Mouse (Mus musculus) lung, adult 2 months (tissue): ENCODE measurements at regions not wholly inside any gene's neighbourhood (a gene's known extent, or its start where the extent isn't known, plus 50 kb on each side); places are given as distances from the start of the nearest gene placed in this dataset.
"Not testable (repeated sequence)": the region's sequence is repeated elsewhere in the genome, so short reads cannot be mapped to it uniquely, and the experiment has no call there.

Experiments
- CTCF ChIP-seq: fragments of 200-500 bp; IDR thresholded peaks from 2 replicates; pipeline ENCODE4 v1.5.1; 2011; ENCODE audit warnings: mild to moderate bottlenecking, low read length, control low read depth; ENCODE audit not compliant: insufficient read depth
- POLR2A ChIP-seq: fragments of 200-500 bp; IDR thresholded peaks from 2 replicates; pipeline ENCODE4 v1.6.1; 2011; ENCODE audit warnings: low read depth, mild to moderate bottlenecking, control low read depth, low read length, borderline replicate concordance; ENCODE audit errors: extremely low read depth

- not testable (repeated sequence) for TF ChIP-seq CTCF, POLR2A
These were observed 132.5 kb upstream of the Ube2e1 start for GRCm38 (mm10) chr14:18464199-18464598.
